Mouse (Mus musculus): Measurements from ENCODE around the gene Rgs8. TPM values are rescaled to one million over a fixed set of nuclear protein-coding genes. Genes with fewer than 3 reads are reported as not detected.

Gene Rgs8
- total RNA-seq, 1 experiment from 2014 or later: not detected

Other genes starting within 250 kb of the Rgs8 start
- gene Shcbp1l, start 227.9 kb upstream of the Rgs8 start, total RNA-seq (2017): 0.64 to 1.1 TPM in 2 of 3 replicates, not detected in the other
- gene Dhx9, start 165.4 kb upstream of the Rgs8 start, total RNA-seq (2017): 148 to 217 TPM (median 199 TPM) in 3 replicates
- gene Npl, start 103.0 kb upstream of the Rgs8 start, total RNA-seq (2017): 1.9 to 6.3 TPM (median 6.0 TPM) in 3 replicates
- 6.7 to 7.3 TPM (median 7.1 TPM) in 3 replicates for gene Rgs16, start 87.3 kb downstream of the Rgs8 start, total RNA-seq (2017)
- gene Rnasel, start 96.4 kb downstream of the Rgs8 start, total RNA-seq (2017): 53.3 to 72.4 TPM (median 55.1 TPM) in 3 replicates
- not detected in 3 replicates for gene Rgsl1, start 191.1 kb downstream of the Rgs8 start, total RNA-seq (2017)
- gene Teddm1b, start 221.3 kb downstream of the Rgs8 start, total RNA-seq (2017): not detected in 3 replicates
- gene Teddm1a, start 238.7 kb downstream of the Rgs8 start, total RNA-seq (2017): not detected in 3 replicates
- gene Glul, start 246.9 kb downstream of the Rgs8 start, total RNA-seq (2017): 78.8 to 92.8 TPM (median 85.8 TPM) in 3 replicates
- 0.32 to 1.4 TPM (median 0.87 TPM) in 3 replicates for gene Teddm2, start 247.2 kb downstream of the Rgs8 start, total RNA-seq (2017)

Data from monocyte, adult 5-6 weeks (primary cell).